Mouse (Mus musculus): ENCODE measurements around the gene Bik.

DNA sequence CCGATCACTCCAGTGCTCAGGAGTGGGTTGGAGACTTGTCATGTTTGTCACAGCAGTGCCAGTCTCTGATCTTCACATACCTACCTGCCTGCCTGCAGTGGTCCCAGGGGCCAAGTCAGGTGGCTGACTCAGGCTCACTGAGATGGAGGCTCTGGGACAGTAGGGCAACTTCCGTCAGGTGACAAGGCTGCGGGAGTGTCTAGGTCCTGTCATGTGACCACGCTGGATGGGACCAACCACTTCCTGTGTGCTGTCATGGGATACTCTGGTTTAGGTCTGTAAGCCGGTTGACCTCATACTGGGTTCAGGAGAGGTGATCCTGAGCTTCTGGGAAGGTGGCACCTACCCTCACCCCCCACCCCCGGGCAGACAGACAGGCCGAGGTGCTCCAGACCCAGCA lies 19.4 kb downstream of the Bik start:
- TF ChIP-seq CTCF (IDR thresholded peaks at IDR 0.05; ENCODE audit: insufficient read depth, low read length) (no peak), POLR2A (IDR thresholded peaks at IDR 0.05; ENCODE audit: borderline replicate concordance, extremely low read depth, low read depth, low read length) (no peak)

Data from lung, adult 2 months (tissue).